Mouse (Mus musculus) cerebellum, adult 2 months (tissue): ENCODE data around the gene Grik5.

Experiments used
- CTCF ChIP-seq: fragments of 200-500 bp; IDR thresholded peaks from 2 replicates; pipeline ENCODE4 v1.5.1; 2011; ENCODE audit warnings: low read depth, mild to moderate bottlenecking, control low read depth, low read length, moderate library complexity, borderline replicate concordance; ENCODE audit not compliant: insufficient read depth
- POLR2A ChIP-seq: fragments of 200-500 bp; IDR thresholded peaks from 2 replicates; pipeline ENCODE4 v1.6.1; 2011; ENCODE audit warnings: low read length, control low read depth, borderline replicate concordance; ENCODE audit not compliant: insufficient read depth

GRCm38 (mm10) chr7:25099581-25099980 is 27.4 kb upstream of the Grik5 start:
- TF ChIP-seq CTCF (no peak), POLR2A (no peak)
